Mouse (Mus musculus) liver, adult 2 months (tissue): Measurements from ENCODE around the gene Adgrg2. TPM values are rescaled to one million over a fixed set of nuclear protein-coding genes. Genes with fewer than 3 reads are reported as not detected.

Experiments
- DNase-seq: peaks from one replicate; pipeline ENCODE4 v3.0.0-alpha.2; 2011; ENCODE audit warnings: low read depth, low spot score; ENCODE audit errors: extremely low read depth
- H3K27ac ChIP-seq: fragments of 200-500 bp; replicated peaks from 2 replicates; pipeline ENCODE4 v1.5.1; 2012; ENCODE audit warnings: low read depth, mild to moderate bottlenecking, control low read depth, inconsistent platforms, low read length; ENCODE audit not compliant: insufficient read depth
- H3K27me3 ChIP-seq: fragments of 200-500 bp; 2 replicates; pipeline ENCODE4 v1.6.1; 2012; ENCODE audit warnings: mild to moderate bottlenecking, moderate library complexity, low read length, inconsistent platforms; ENCODE audit not compliant: control insufficient read depth, insufficient read depth
- H3K36me3 ChIP-seq: fragments of 200-500 bp; 2 replicates; pipeline ENCODE4 v1.6.1; 2012; ENCODE audit warnings: low read length, inconsistent platforms; ENCODE audit not compliant: control insufficient read depth, insufficient read depth
- H3K4me1 ChIP-seq: fragments of 200-500 bp; 2 replicates; pipeline ENCODE4 v1.6.1; 2011; ENCODE audit warnings: low read length; ENCODE audit not compliant: control insufficient read depth, insufficient read depth
- H3K4me3 ChIP-seq: fragments of 200-500 bp; 2 replicates; pipeline ENCODE4 v1.5.1; 2011; ENCODE audit warnings: low read depth, mild to moderate bottlenecking, control low read depth, low read length, moderate library complexity; ENCODE audit not compliant: insufficient read depth
- H3K79me2 ChIP-seq: fragments of 200-500 bp; 2 replicates; pipeline ENCODE4 v1.6.1; 2012; ENCODE audit warnings: inconsistent platforms, mild to moderate bottlenecking, low read length, moderate library complexity; ENCODE audit not compliant: control insufficient read depth, insufficient read depth
- H3K9ac ChIP-seq: fragments of 200-500 bp; 2 replicates; pipeline ENCODE4 v1.6.1; 2012; ENCODE audit warnings: low read depth, mild to moderate bottlenecking, control low read depth, inconsistent platforms, low read length
- CTCF ChIP-seq: fragments of 200-500 bp; IDR thresholded peaks from 2 replicates; pipeline ENCODE4 v1.5.1; 2011; ENCODE audit warnings: low read depth, low read length, control low read depth
- POLR2A ChIP-seq: fragments of 200-500 bp; IDR thresholded peaks from 2 replicates; pipeline ENCODE4 v1.6.1; 2011; ENCODE audit warnings: low read length, control low read depth; ENCODE audit not compliant: insufficient read depth; ENCODE audit errors: extremely low read depth
- WGBS: fragments of 180-500 bp; shearing (Covaris S2); methylation state at CpG from one replicate; pipeline ENCODE4 v1.1.7; 2018; 5-methylcytosine and 5-hydroxymethylcytosine counted together
- polyA plus RNA-seq: library from polyadenylated mRNA; depleted of rRNA; stranded (reverse); fragments of >200 nt; gene quantifications from 2 replicates; pipeline ENCODE4 v1.2.3, GENCODE M21; 2012
- total RNA-seq: library from RNA; depleted of rRNA; stranded (reverse); fragments of >200 nt; gene quantifications from 2 replicates; pipeline ENCODE4 v1.2.3, GENCODE M21; 2014

Gene Adgrg2
- total and polyA plus RNA-seq, 2 experiments, result 0.09 to 0.55 TPM

GRCm38 (mm10) chrX:160432192-160432591, 41.7 kb downstream of the Adgrg2 start:
- H3K79me2 ChIP-seq, result no peaks in the 10 kb centered on the region
- no peak overlapping the region for H3K4me3 ChIP-seq
- no peak overlapping the region for H3K27ac ChIP-seq
- no peak for DNase-seq
- H3K4me1 ChIP-seq, result no peaks in the 10 kb centered on the region
- TF ChIP-seq POLR2A (no peak), CTCF (no peak)
- no peaks in the 10 kb centered on the region for H3K27me3 ChIP-seq
- no peak overlapping the region for H3K9ac ChIP-seq
- WGBS, result 96% methylated on average over 7 of the region's 7 CpGs
- no peaks in the 10 kb centered on the region for H3K36me3 ChIP-seq

DNA sequence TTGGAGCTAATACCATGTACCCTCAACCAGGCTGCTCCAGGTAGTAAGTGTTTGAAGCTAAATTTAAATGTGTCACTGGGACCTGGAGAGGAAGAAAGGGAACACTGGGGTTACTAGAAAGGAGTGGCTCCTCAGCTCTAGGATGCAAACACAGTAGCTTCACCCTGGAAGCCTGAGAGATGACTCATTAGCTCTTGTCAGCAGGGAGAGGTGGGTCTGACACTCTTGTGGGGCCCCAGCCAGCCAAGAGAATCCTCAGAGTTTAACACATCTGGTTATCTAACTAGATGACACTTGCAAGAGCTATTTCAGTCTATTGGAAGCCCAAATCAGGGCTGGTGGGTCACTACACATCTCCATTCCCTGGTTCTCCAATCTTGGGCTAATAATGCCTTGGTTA, 50.8 kb downstream of the Adgrg2 start:
- no peaks in the 10 kb centered on the region for H3K4me1 ChIP-seq
- no peak overlapping the region for H3K27ac ChIP-seq
- H3K36me3 ChIP-seq, result no peaks in the 10 kb centered on the region
- no peak for DNase-seq
- TF ChIP-seq POLR2A (no peak), CTCF (no peak)
- H3K4me3 ChIP-seq, result no peak overlapping the region
- H3K9ac ChIP-seq, result no peak overlapping the region
- no peaks in the 10 kb centered on the region for H3K79me2 ChIP-seq
- no peaks in the 10 kb centered on the region for H3K27me3 ChIP-seq

DNA sequence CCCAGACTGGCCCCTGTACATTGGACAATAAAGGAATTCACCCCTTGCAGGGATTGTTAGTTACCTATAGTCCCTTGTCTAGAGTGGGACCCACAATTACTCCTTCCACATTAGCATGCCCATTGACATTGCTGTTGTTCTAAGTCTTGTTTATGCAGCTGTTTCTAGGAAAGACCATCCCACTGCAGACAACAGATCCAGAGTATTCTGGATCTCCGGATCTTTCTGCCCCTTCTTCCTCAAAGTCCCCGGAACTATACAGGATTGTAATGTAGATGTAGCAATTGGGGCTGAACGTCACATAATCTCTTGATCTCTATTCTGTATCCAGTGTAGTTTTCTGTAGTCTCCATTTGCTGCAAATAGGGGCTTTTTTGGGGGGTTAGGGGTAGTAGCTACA, 57.9 kb downstream of the Adgrg2 start:
- Histone ChIP-seq H3K9ac (no peak overlapping the region), H3K4me3 (no peak overlapping the region), H3K4me1 (no peaks in the 10 kb centered on the region), H3K36me3 (no peaks in the 10 kb centered on the region), H3K27ac (no peak overlapping the region), H3K79me2 (no peaks in the 10 kb centered on the region), H3K27me3 (no peaks in the 10 kb centered on the region)
- TF ChIP-seq CTCF (no peak), POLR2A (no peak)
- WGBS, result 97% methylated on average over 3 of the region's 3 CpGs
- DNase-seq, result no peak

DNA sequence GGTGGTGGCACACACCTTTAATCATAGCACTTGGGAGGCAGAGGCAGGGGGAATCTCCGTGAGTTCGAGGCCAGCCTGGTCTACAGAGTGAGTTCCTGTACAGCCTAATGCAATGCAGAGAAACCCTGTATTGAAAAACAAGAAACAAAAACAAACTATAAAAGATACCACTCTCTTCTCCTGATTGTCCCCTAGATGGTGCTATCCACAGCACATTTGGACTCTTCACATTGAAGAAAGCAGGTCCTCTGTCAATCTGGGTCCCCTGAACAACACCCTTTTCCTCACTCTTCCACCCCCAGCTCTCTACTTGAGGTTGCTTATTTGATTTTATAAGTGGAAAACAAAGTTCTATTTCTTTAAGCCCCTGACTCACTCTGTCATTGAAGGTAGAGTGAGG, 58.9 kb downstream of the Adgrg2 start:
- H3K4me1 ChIP-seq, result no peaks in the 10 kb centered on the region
- no peaks in the 10 kb centered on the region for H3K27me3 ChIP-seq
- no peak for DNase-seq
- no peak overlapping the region for H3K9ac ChIP-seq
- TF ChIP-seq POLR2A, result no peak
- TF ChIP-seq CTCF, result no peak
- WGBS, result 60% methylated on average over 2 of the region's 2 CpGs
- H3K27ac ChIP-seq, result no peak overlapping the region
- H3K36me3 ChIP-seq, result no peaks in the 10 kb centered on the region
- no peaks in the 10 kb centered on the region for H3K79me2 ChIP-seq
- H3K4me3 ChIP-seq, result no peak overlapping the region

DNA sequence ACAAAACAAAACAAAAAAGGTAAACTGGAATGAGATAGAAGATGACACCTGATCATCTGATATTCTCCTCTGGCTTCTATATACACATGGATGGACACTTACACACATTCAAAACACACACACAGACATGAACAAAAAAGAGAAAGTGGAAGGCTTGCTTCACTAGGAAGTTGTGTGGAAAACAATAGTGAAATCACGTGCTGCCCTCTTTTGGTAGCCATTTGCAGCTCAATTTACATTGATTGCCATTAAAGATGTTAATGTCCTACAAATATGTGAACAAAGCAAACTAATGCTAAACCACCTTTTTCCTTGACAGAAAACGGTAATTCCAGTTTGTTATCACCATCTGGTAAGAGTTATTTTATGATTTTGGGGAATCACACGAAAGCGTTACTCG, 65.2 kb downstream of the Adgrg2 start:
- Histone ChIP-seq H3K4me1 (no peaks in the 10 kb centered on the region), H3K79me2 (no peaks in the 10 kb centered on the region), H3K36me3 (no peaks in the 10 kb centered on the region), H3K9ac (no peak overlapping the region), H3K4me3 (no peak overlapping the region), H3K27ac (no peak overlapping the region), H3K27me3 (no peaks in the 10 kb centered on the region)
- TF ChIP-seq CTCF (0 out of 2 replicates have a peak, but pooled peaks have one; percentile 32), POLR2A (no peak)
- 63% methylated on average over 5 of the region's 5 CpGs for WGBS
- peak; percentile 39 for DNase-seq

- Histone ChIP-seq H3K79me2 (no peaks in the 10 kb centered on the region), H3K9ac (no peak overlapping the region), H3K4me1 (no peaks in the 10 kb centered on the region), H3K36me3 (no peaks in the 10 kb centered on the region), H3K4me3 (no peak overlapping the region), H3K27ac (no peak overlapping the region), H3K27me3 (no peaks in the 10 kb centered on the region)
- no peak for TF ChIP-seq CTCF
- no peak for TF ChIP-seq POLR2A
- WGBS, result 87% methylated on average over 3 of the region's 3 CpGs
- no peak for DNase-seq
These were observed 80.8 kb downstream of the Adgrg2 start for GRCm38 (mm10) chrX:160471257-160471786.
